23 mouse cellular contexts compared by ENCODE assay signal in genomic region chr19:32890801-32891200, GRCm38 (mm10).
"Had no signal": no experiment of that assay in that cellular context is flagged by ENCODE, and none has a peak within 500 bp of the region (broad histone marks: within the 10 kb centered on the region; RNA-seq: fewer than 3 reads in every experiment).

No protein-coding gene starts in this region.

- H3K27me3 ChIP-seq: heart, embryonic 12.5 days; hindbrain, embryonic 12.5 days; kidney, embryonic 15.5 days; limb, embryonic 12.5 days had no signal

- H3K36me3 ChIP-seq: heart, embryonic 10.5 days; heart, embryonic 12.5 days; hindbrain, embryonic 10.5 days; hindbrain, embryonic 12.5 days; kidney, embryonic 15.5 days; limb, embryonic 10.5 days; limb, embryonic 12.5 days had no signal

- H3K4me1 ChIP-seq: heart, embryonic 12.5 days; hindbrain, embryonic 12.5 days had no signal

- H3K27ac ChIP-seq: heart, adult 2 months; heart, embryonic 10.5 days; hindbrain, embryonic 10.5 days; hindbrain, embryonic 12.5 days; hindbrain, embryonic 14.5 days; kidney, embryonic 15.5 days; layer of hippocampus, adult 2 months; left cerebral cortex, adult 2 months; limb, embryonic 10.5 days; limb, embryonic 12.5 days had no signal

- DNase-seq: forebrain, postnatal 0 days; gastrocnemius, postnatal 14 days; gastrocnemius, postnatal 36 days; heart, adult 2 months; heart, postnatal 10 days; heart, postnatal 4 days; kidney, adult 11 months; kidney, adult 2 months; kidney, adult 9 months; kidney, postnatal 10 days; kidney, postnatal 25 days; kidney, postnatal 4 days; liver had no signal

- H3K4me3 ChIP-seq: heart, adult 2 months; heart, embryonic 10.5 days; heart, embryonic 12.5 days; hindbrain, embryonic 10.5 days; hindbrain, embryonic 12.5 days; kidney, embryonic 15.5 days; layer of hippocampus, adult 2 months; left cerebral cortex, adult 2 months; limb, embryonic 10.5 days; limb, embryonic 12.5 days had no signal
